In the genomic region with DNA sequence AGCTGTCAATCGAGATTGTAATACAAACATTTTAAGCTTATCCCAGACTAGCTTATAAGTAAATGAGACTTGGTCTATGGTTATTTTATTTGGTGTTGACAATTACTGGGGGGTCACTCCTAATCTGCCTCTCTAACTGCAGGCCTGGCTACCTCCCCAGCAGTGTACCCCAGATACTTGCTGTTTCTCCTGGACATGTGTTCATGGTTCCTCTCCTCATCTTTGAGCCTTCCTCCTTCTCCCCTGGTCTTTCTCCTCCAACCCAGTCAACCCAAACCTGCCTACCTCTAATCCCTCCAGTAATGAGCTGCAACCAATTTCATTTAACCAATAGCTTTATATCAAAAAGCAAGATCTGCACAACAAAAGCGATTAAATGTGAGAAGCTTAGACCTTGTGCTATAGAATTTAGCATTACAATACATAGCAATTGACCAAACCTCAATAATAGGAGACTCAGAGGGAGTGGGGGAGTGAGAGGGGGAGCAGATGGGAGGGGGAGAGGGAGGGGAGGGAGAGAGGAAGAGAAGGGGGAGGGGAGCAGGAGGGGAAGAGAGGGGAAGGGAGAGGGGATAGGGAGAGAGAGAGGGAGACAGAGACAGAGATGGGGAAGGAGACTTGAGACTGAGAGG, we compare ENCODE assay signal across 17 mouse cellular contexts.
"Had no signal": no experiment of that assay in that cellular context is flagged by ENCODE, and none has a peak within 500 bp of the region (broad histone marks: within the 10 kb centered on the region; RNA-seq: fewer than 3 reads in every experiment).

No protein-coding gene starts in this region.

- DNase-seq: lung, adult 18-20 months; lung, embryonic 14.5 days; lung, postnatal 10 days; lung, postnatal 4 days; retina, postnatal 1 day; right cerebral cortex, adult 18-20 months; right cerebral cortex, postnatal 25 days; right cerebral cortex, postnatal 4 days; spleen, adult 18-20 months; thymus, adult 18-20 months; thymus, postnatal 14 days; thymus, postnatal 36 days had no signal

- H3K27ac ChIP-seq: midbrain, embryonic 13.5 days; neural tube, embryonic 13.5 days; neural tube, embryonic 15.5 days had no signal

- ATAC-seq: midbrain, embryonic 13.5 days; midbrain, embryonic 16.5 days had no signal

- H3K9ac ChIP-seq: lung, embryonic 14.5 days; midbrain, embryonic 13.5 days; neural tube, embryonic 13.5 days; neural tube, embryonic 15.5 days had no signal

- H3K4me2 ChIP-seq: lung, embryonic 14.5 days; midbrain, embryonic 13.5 days; neural tube, embryonic 13.5 days; neural tube, embryonic 15.5 days had no signal

- H3K9me3 ChIP-seq: midbrain, embryonic 13.5 days; neural tube, embryonic 13.5 days; neural tube, embryonic 15.5 days had no signal

- H3K4me3 ChIP-seq: midbrain, embryonic 13.5 days; myocyte; neural tube, embryonic 13.5 days; neural tube, embryonic 15.5 days had no signal

- H3K27me3 ChIP-seq: midbrain, embryonic 13.5 days; neural tube, embryonic 13.5 days; neural tube, embryonic 15.5 days had no signal

- H3K4me1 ChIP-seq: midbrain, embryonic 13.5 days; neural tube, embryonic 13.5 days; neural tube, embryonic 15.5 days had no signal

- H3K36me3 ChIP-seq: midbrain, embryonic 13.5 days; neural tube, embryonic 13.5 days; neural tube, embryonic 15.5 days had no signal
